Mouse (Mus musculus): Measurements from ENCODE around the gene Gpank1. TPM values are rescaled to one million over a fixed set of nuclear protein-coding genes. Genes with fewer than 3 reads are reported as not detected.

Gene Gpank1
- total and polyA plus RNA-seq, 2 experiments from 2014 or later, result 14.1 to 18.1 TPM

- DNase-seq (ENCODE audit: low spot score), result no peak
Observed at GRCm38 (mm10) chr17:35097164-35097655, 24.0 kb upstream of the Gpank1 start.

GRCm38 (mm10) chr17:35100196-35100765 lies 21.0 kb upstream of the Gpank1 start:
- no peak for TF ChIP-seq CTCF (IDR thresholded peaks at IDR 0.05; ENCODE audit: low read depth)
- WGBS, result 78% methylated on average over 10 of the region's 10 CpGs
- H3K9ac ChIP-seq (replicated peaks; ENCODE audit: low read length), result no peak overlapping the region

More at GRCm38 (mm10) chr17:35097164-35097655, 24.0 kb upstream of the Gpank1 start:
- no peak overlapping the region for H3K4me3 ChIP-seq (ENCODE audit: low read length)
- no peak overlapping the region for H3K27ac ChIP-seq
- peaks cover 72% of the 10 kb centered on the region for H3K36me3 ChIP-seq (ENCODE audit: insufficient read depth, low read length)
- no peaks in the 10 kb centered on the region for H3K4me1 ChIP-seq (ENCODE audit: insufficient read depth, low read length)
- H3K27me3 ChIP-seq (ENCODE audit: insufficient read depth, low read length), result no peaks in the 10 kb centered on the region
- no peak overlapping the region for H3K9ac ChIP-seq (replicated peaks; ENCODE audit: low read length)
- no peak overlapping the region for H3K4me2 ChIP-seq (ENCODE audit: low read depth, low read length)
- no peaks in the 10 kb centered on the region for H3K9me3 ChIP-seq (ENCODE audit: low read length)
- no peak for TF ChIP-seq CTCF (IDR thresholded peaks at IDR 0.05; ENCODE audit: low read depth)
- no peak for ATAC-seq
- WGBS, result 68% methylated on average over 12 of the region's 12 CpGs

DNA sequence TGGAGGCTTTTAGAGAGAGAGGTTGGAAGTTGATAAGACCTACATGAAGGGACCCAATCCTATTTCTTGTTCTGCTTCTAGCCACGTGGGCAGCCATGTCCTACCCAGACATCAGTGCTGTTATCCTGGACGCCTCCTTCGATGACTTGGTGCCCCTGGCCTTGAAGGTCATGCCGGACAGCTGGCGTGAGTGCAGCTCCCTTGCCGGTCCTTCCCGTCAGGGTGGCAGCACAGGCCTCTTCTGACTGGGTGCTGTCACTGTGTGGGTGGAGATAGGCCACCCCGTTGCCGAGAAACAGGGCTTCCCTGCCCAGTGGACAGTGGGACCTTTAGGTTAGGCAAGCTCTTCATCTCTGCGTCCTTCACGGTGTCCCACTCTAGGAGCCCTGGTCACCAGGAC lies 20.1 kb upstream of the Gpank1 start:
- Histone ChIP-seq H3K4me2 (ENCODE audit: low read depth, low read length) (no peak overlapping the region), H3K27ac (no peak overlapping the region), H3K36me3 (ENCODE audit: insufficient read depth, low read length) (peaks cover 67% of the 10 kb centered on the region), H3K27me3 (ENCODE audit: insufficient read depth, low read length) (no peaks in the 10 kb centered on the region), H3K9me3 (ENCODE audit: low read length) (no peaks in the 10 kb centered on the region), H3K4me1 (ENCODE audit: insufficient read depth, low read length) (no peaks in the 10 kb centered on the region), H3K9ac (replicated peaks; ENCODE audit: low read length) (no peak overlapping the region), H3K4me3 (ENCODE audit: low read length) (no peak overlapping the region)
- ATAC-seq, result no peak
- WGBS, result 90% methylated on average over 11 of the region's 11 CpGs
- DNase-seq (ENCODE audit: low spot score), result no peak
- TF ChIP-seq CTCF (IDR thresholded peaks at IDR 0.05; ENCODE audit: low read depth), result no peak

More at GRCm38 (mm10) chr17:35100196-35100765, 21.0 kb upstream of the Gpank1 start:
- DNase-seq (ENCODE audit: low spot score) (no peak), ATAC-seq (no peak)
- Histone ChIP-seq H3K36me3 (ENCODE audit: insufficient read depth, low read length) (peaks cover 70% of the 10 kb centered on the region), H3K9me3 (ENCODE audit: low read length) (no peaks in the 10 kb centered on the region), H3K4me3 (ENCODE audit: low read length) (no peak overlapping the region), H3K4me2 (ENCODE audit: low read depth, low read length) (no peak overlapping the region), H3K27me3 (ENCODE audit: insufficient read depth, low read length) (no peaks in the 10 kb centered on the region), H3K4me1 (ENCODE audit: insufficient read depth, low read length) (no peaks in the 10 kb centered on the region), H3K27ac (no peak overlapping the region)

DNA sequence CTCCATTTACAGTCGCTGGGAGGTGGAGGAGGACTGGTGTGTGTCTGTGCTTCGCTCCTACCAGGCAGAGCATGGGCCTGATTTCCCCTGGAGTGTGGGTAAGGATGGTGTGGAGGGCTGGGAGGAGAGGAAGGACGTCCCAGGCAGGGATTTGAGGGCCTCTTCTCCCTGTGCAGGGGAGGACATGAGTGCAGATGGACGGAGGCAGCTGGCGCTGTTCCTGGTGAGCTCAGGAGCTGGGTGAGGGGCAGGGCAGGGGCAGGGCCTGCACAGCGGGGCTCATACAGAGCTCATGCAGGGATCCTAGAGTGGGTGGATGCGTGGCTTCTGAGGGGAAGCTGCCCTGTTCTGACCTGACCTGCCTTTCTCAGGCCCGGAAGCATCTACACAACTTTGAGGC lies 19.0 kb upstream of the Gpank1 start:
- ATAC-seq (no peak), DNase-seq (ENCODE audit: low spot score) (no peak)
- Histone ChIP-seq H3K4me3 (ENCODE audit: low read length) (no peak overlapping the region), H3K4me2 (ENCODE audit: low read depth, low read length) (no peak overlapping the region), H3K9me3 (ENCODE audit: low read length) (no peaks in the 10 kb centered on the region), H3K36me3 (ENCODE audit: insufficient read depth, low read length) (peaks cover 63% of the 10 kb centered on the region), H3K27ac (no peak overlapping the region), H3K9ac (replicated peaks; ENCODE audit: low read length) (no peak overlapping the region), H3K4me1 (ENCODE audit: insufficient read depth, low read length) (no peaks in the 10 kb centered on the region), H3K27me3 (ENCODE audit: insufficient read depth, low read length) (no peaks in the 10 kb centered on the region)
- 67% methylated on average over 7 of the region's 8 CpGs for WGBS
- no peak for TF ChIP-seq CTCF (IDR thresholded peaks at IDR 0.05; ENCODE audit: low read depth)

- Histone ChIP-seq H3K9me3 (ENCODE audit: low read length) (no peaks in the 10 kb centered on the region), H3K27me3 (ENCODE audit: insufficient read depth, low read length) (no peaks in the 10 kb centered on the region), H3K4me3 (ENCODE audit: low read length) (no peak overlapping the region), H3K36me3 (ENCODE audit: insufficient read depth, low read length) (peaks cover 57% of the 10 kb centered on the region), H3K4me2 (ENCODE audit: low read depth, low read length) (no peak overlapping the region), H3K9ac (replicated peaks; ENCODE audit: low read length) (no peak overlapping the region), H3K27ac (no peak overlapping the region), H3K4me1 (ENCODE audit: insufficient read depth, low read length) (no peaks in the 10 kb centered on the region)
- WGBS, result 67% methylated on average over 6 of the region's 6 CpGs
- DNase-seq (ENCODE audit: low spot score) (no peak), ATAC-seq (no peak)
- no peak for TF ChIP-seq CTCF (IDR thresholded peaks at IDR 0.05; ENCODE audit: low read depth)
Observed at GRCm38 (mm10) chr17:35103221-35103690, 18.0 kb upstream of the Gpank1 start.

DNA sequence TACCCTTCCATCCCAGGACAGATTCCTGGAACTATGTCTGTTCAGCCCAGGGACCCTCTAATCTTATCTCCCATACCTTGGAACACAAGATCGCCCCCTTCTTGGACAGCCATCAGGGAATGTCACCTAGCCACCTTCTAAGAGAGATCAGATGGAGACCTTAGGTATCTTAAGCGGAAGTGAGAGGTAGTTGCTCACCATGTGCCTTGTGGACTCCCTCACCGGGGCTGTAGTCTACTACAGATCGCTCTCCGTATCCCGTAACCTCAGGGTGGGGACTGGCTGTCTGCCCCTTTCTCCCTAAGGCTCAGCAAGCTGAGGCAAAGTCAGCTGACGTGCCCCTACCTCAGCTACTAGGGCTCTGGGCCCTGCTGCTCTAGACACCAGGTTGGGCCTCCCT lies 17.2 kb upstream of the Gpank1 start:
- Histone ChIP-seq H3K36me3 (ENCODE audit: insufficient read depth, low read length) (peaks cover 50% of the 10 kb centered on the region), H3K4me2 (ENCODE audit: low read depth, low read length) (no peak overlapping the region), H3K9ac (replicated peaks; ENCODE audit: low read length) (no peak overlapping the region), H3K9me3 (ENCODE audit: low read length) (no peaks in the 10 kb centered on the region), H3K4me3 (ENCODE audit: low read length) (no peak overlapping the region), H3K27me3 (ENCODE audit: insufficient read depth, low read length) (no peaks in the 10 kb centered on the region), H3K4me1 (ENCODE audit: insufficient read depth, low read length) (no peaks in the 10 kb centered on the region), H3K27ac (no peak overlapping the region)
- TF ChIP-seq CTCF (IDR thresholded peaks at IDR 0.05; ENCODE audit: low read depth), result no peak
- DNase-seq (ENCODE audit: low spot score) (no peak), ATAC-seq (no peak)
- WGBS, result 94% methylated on average over 7 of the region's 7 CpGs

- WGBS, result 68% methylated on average over 6 of the region's 6 CpGs
- Histone ChIP-seq H3K9ac (replicated peaks; ENCODE audit: low read length) (no peak overlapping the region), H3K27ac (no peak overlapping the region), H3K36me3 (ENCODE audit: insufficient read depth, low read length) (peaks cover 43% of the 10 kb centered on the region), H3K27me3 (ENCODE audit: insufficient read depth, low read length) (no peaks in the 10 kb centered on the region), H3K4me2 (ENCODE audit: low read depth, low read length) (no peak overlapping the region), H3K9me3 (ENCODE audit: low read length) (no peaks in the 10 kb centered on the region), H3K4me1 (ENCODE audit: insufficient read depth, low read length) (no peaks in the 10 kb centered on the region), H3K4me3 (ENCODE audit: low read length) (no peak overlapping the region)
- no peak for DNase-seq (ENCODE audit: low spot score)
- no peak for TF ChIP-seq CTCF (IDR thresholded peaks at IDR 0.05; ENCODE audit: low read depth)
- ATAC-seq, result no peak
Observed at GRCm38 (mm10) chr17:35104754-35105153, 16.5 kb upstream of the Gpank1 start.
